Mouse (Mus musculus) lung, adult 18-20 months (tissue): ENCODE measurements around the gene Gp1ba.

ENCODE experiments used
- DNase-seq, 2 experiments: peaks; one replicate each; pipeline ENCODE4 v3.0.0; 2022; ENCODE audit warnings: mixed read lengths in 2 of 2

Gp1ba gene

GRCm38 (mm10) chr11:70670483-70670882 is 31.6 kb downstream of the Gp1ba start:
- DNase-seq: no peak

- DNase-seq: no peak
These were observed 32.6 kb downstream of the Gp1ba start for GRCm38 (mm10) chr11:70671333-70672047.

- DNase-seq: no peak
These were observed 35.1 kb downstream of the Gp1ba start for GRCm38 (mm10) chr11:70674014-70674413.

GRCm38 (mm10) chr11:70674501-70674900 is 35.6 kb downstream of the Gp1ba start:
- DNase-seq: no peak

- DNase-seq: no peak
These were observed 39.2 kb downstream of the Gp1ba start for GRCm38 (mm10) chr11:70678092-70678491.

- no peak for DNase-seq
These were observed 39.7 kb downstream of the Gp1ba start for GRCm38 (mm10) chr11:70678576-70678975.

GRCm38 (mm10) chr11:70679361-70679760 is 40.4 kb downstream of the Gp1ba start:
- DNase-seq: no peak

GRCm38 (mm10) chr11:70679894-70680293 is 41.0 kb downstream of the Gp1ba start:
- peak; percentile 36 to 49 for DNase-seq

GRCm38 (mm10) chr11:70681170-70681569 is 42.2 kb downstream of the Gp1ba start:
- no peak for DNase-seq

- DNase-seq: no peak
These were observed 43.1 kb downstream of the Gp1ba start for GRCm38 (mm10) chr11:70681897-70682581.

- no peak for DNase-seq
These were observed 44.7 kb downstream of the Gp1ba start for GRCm38 (mm10) chr11:70683640-70684039.

GRCm38 (mm10) chr11:70686901-70687566 is 48.1 kb downstream of the Gp1ba start:
- peak; percentile 34 to 39 for DNase-seq

GRCm38 (mm10) chr11:70687601-70688199 is 48.8 kb downstream of the Gp1ba start, which contains the start of gene Camta2:
TSS of gene Camta2 (minus strand) at chr11:70688105.
- peak; percentile 88 to 89 for DNase-seq

GRCm38 (mm10) chr11:70688372-70688771 is 49.5 kb downstream of the Gp1ba start:
- no peak for DNase-seq

- no peak for DNase-seq
These were observed 50.7 kb downstream of the Gp1ba start for GRCm38 (mm10) chr11:70689578-70689977.
